Mouse (Mus musculus) liver, adult 2 months (tissue): ENCODE results near the gene Car11.

Source experiments
- CTCF ChIP-seq: fragments of 200-500 bp; IDR thresholded peaks from 2 replicates; pipeline ENCODE4 v1.5.1; 2011; ENCODE audit warnings: low read depth, low read length, control low read depth
- POLR2A ChIP-seq: fragments of 200-500 bp; IDR thresholded peaks from 2 replicates; pipeline ENCODE4 v1.6.1; 2011; ENCODE audit warnings: low read length, control low read depth; ENCODE audit not compliant: insufficient read depth; ENCODE audit errors: extremely low read depth

DNA sequence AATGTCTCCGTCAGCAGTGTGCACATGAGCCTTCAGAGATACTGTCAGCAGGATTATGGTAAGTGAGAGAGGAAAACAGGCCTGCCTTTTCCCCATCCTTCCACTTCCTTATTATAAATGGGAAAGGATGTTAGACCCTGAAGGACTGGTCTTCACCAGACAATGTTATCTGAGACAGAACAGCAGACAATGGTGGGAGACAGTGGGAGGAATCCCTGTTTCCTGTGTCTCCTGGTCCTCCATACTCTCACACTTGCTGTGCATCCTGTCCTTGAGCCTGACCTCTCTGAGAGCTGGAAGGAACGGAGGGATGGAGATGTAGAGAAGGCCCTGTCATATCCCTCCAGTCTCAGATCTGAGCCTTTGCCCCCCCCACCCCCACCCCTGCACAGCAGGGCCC lies 7.3 kb upstream of the Car11 start:
- no peak for TF ChIP-seq CTCF
- TF ChIP-seq POLR2A = no peak
